In genomic region chr2:145655373-145655960, GRCm38 (mm10) we compare ENCODE assay signal across 11 mouse cellular contexts. TPM values are rescaled to one million over a fixed set of nuclear protein-coding genes. Genes with fewer than 3 reads are reported as not detected.
A peak's percentile ranks its signal among the peaks of the same experiment; 100 is the strongest.
DNase-seq lines count a peak whose midpoint lies in the region; ATAC-seq and TF ChIP-seq lines count a peak whose summit lies in the region.
"Had no signal": no experiment of that assay in that cellular context is flagged by ENCODE, and none has a peak within 500 bp of the region (broad histone marks: within the 10 kb centered on the region; RNA-seq: fewer than 3 reads in every experiment).

No protein-coding gene starts in this region.

- H3K27me3 ChIP-seq in heart, postnatal 0 days (ENCODE audit: control insufficient read depth, insufficient read depth, low read length): no peaks in the 10 kb centered on the region
- H3K27me3 ChIP-seq in lung, postnatal 0 days (replicated peaks; ENCODE audit: insufficient read depth, low read length): no peaks in the 10 kb centered on the region
- H3K27me3 ChIP-seq in embryonic facial prominence, embryonic 11.5 days (ENCODE audit: control insufficient read depth, insufficient read depth, low read length): no peaks in the 10 kb centered on the region
- H3K27me3 ChIP-seq: CH12.LX; embryonic facial prominence, embryonic 15.5 days had no signal

- H3K4me3 ChIP-seq in heart, postnatal 0 days (ENCODE audit: low read depth, low read length): no peak overlapping the region
- no peak overlapping the region for H3K4me3 ChIP-seq in lung, postnatal 0 days (ENCODE audit: low read depth, low read length)
- no peak overlapping the region for H3K4me3 ChIP-seq in embryonic facial prominence, embryonic 11.5 days (ENCODE audit: low read depth, low read length)
- H3K4me3 ChIP-seq: embryonic facial prominence, embryonic 15.5 days had no signal

- no peaks in the 10 kb centered on the region for H3K9me3 ChIP-seq in heart, postnatal 0 days (replicated peaks; ENCODE audit: control insufficient read depth, low read length)
- H3K9me3 ChIP-seq in lung, postnatal 0 days (ENCODE audit: low read length): no peaks in the 10 kb centered on the region
- no peaks in the 10 kb centered on the region for H3K9me3 ChIP-seq in embryonic facial prominence, embryonic 11.5 days (replicated peaks; ENCODE audit: control insufficient read depth, low read length)
- H3K9me3 ChIP-seq: embryonic facial prominence, embryonic 15.5 days had no signal

- ATAC-seq in heart, postnatal 0 days (ENCODE audit: insufficient read depth, low read depth): peak; percentile 57
- peak; percentile 48; the same call in 1 of the 2 replicates for ATAC-seq in lung, postnatal 0 days
- peak; percentile 39; the same call in 1 of the 2 replicates for ATAC-seq in embryonic facial prominence, embryonic 11.5 days (replicated peaks; ENCODE audit: insufficient number of reproducible peaks, low FRiP score, low TSS enrichment, low read depth)

- peak; percentile 14 for TF ChIP-seq CTCF in heart, postnatal 0 days (IDR thresholded peaks at IDR 0.05; ENCODE audit: low read depth)
- TF ChIP-seq CTCF in lung, postnatal 0 days (IDR thresholded peaks at IDR 0.05): peak; percentile 47

- no peaks in the 10 kb centered on the region for H3K36me3 ChIP-seq in heart, postnatal 0 days (replicated peaks; ENCODE audit: control insufficient read depth, insufficient read depth, low read length)
- H3K36me3 ChIP-seq in lung, postnatal 0 days (ENCODE audit: insufficient read depth, low read length): no peaks in the 10 kb centered on the region
- H3K36me3 ChIP-seq in embryonic facial prominence, embryonic 11.5 days (replicated peaks; ENCODE audit: control insufficient read depth, insufficient read depth, low read depth, low read length): no peaks in the 10 kb centered on the region
- H3K36me3 ChIP-seq: embryonic facial prominence, embryonic 15.5 days had no signal

- no peaks in the 10 kb centered on the region for H3K4me1 ChIP-seq in heart, postnatal 0 days (ENCODE audit: control insufficient read depth, insufficient read depth)
- H3K4me1 ChIP-seq in lung, postnatal 0 days (ENCODE audit: insufficient read depth, low read depth, low read length): no peaks in the 10 kb centered on the region
- no peaks in the 10 kb centered on the region for H3K4me1 ChIP-seq in embryonic facial prominence, embryonic 11.5 days (ENCODE audit: control insufficient read depth, insufficient read depth, low read length)
- H3K4me1 ChIP-seq: embryonic facial prominence, embryonic 15.5 days had no signal

- H3K9ac ChIP-seq in heart, postnatal 0 days (replicated peaks; ENCODE audit: low read depth, low read length): no peak overlapping the region
- H3K9ac ChIP-seq in lung, postnatal 0 days (replicated peaks; ENCODE audit: low read depth): no peak overlapping the region
- H3K9ac ChIP-seq in embryonic facial prominence, embryonic 11.5 days (replicated peaks; ENCODE audit: low read length): no peak overlapping the region
- H3K9ac ChIP-seq: embryonic facial prominence, embryonic 15.5 days had no signal

- WGBS in heart, postnatal 0 days: 28% methylated on average over 12 of the region's 12 CpGs
- 28% methylated on average over 12 of the region's 12 CpGs for WGBS in lung, postnatal 0 days
- WGBS in embryonic facial prominence, embryonic 11.5 days: 36% methylated on average over 12 of the region's 12 CpGs

- no peak overlapping the region for H3K27ac ChIP-seq in heart, postnatal 0 days (ENCODE audit: low read depth)
- H3K27ac ChIP-seq in lung, postnatal 0 days (ENCODE audit: low read length): no peak overlapping the region
- no peak overlapping the region for H3K27ac ChIP-seq in embryonic facial prominence, embryonic 11.5 days (replicated peaks; ENCODE audit: low read depth, low read length)
- H3K27ac ChIP-seq: embryonic facial prominence, embryonic 15.5 days had no signal

- no peak overlapping the region for H3K4me2 ChIP-seq in heart, postnatal 0 days (ENCODE audit: low read depth, low read length)
- H3K4me2 ChIP-seq in lung, postnatal 0 days (replicated peaks; ENCODE audit: low read depth, low read length): no peak overlapping the region
- no peak overlapping the region for H3K4me2 ChIP-seq in embryonic facial prominence, embryonic 11.5 days (ENCODE audit: low read depth, low read length)
- H3K4me2 ChIP-seq: embryonic facial prominence, embryonic 15.5 days had no signal

- TF ChIP-seq EP300 in heart, postnatal 0 days (IDR thresholded peaks at IDR 0.05; ENCODE audit: low read depth): no peak
- no peak for TF ChIP-seq EP300 in lung, postnatal 0 days (IDR thresholded peaks at IDR 0.05)

- peak; percentile 16 for DNase-seq in heart, postnatal 0 days (ENCODE audit: low spot score)
- no peak for DNase-seq in heart, adult 18-20 months
- DNase-seq in lung, postnatal 0 days (ENCODE audit: low spot score): no peak
- DNase-seq in lung, postnatal 25 days (ENCODE audit: low spot score): no peak
- DNase-seq in embryonic facial prominence, embryonic 11.5 days (ENCODE audit: low spot score): peak; percentile 37
- DNase-seq in retina, postnatal 1 day: peak; percentile 11
- DNase-seq in right cerebral cortex, postnatal 14 days: no peak
- no peak for DNase-seq in layer of hippocampus, postnatal 10 days (ENCODE audit: low spot score in 2 of 2)
- DNase-seq: thymus, postnatal 4 days had no signal

RNA-seq across cellular contexts. Expression of gene Rin2, which starts 19.5 kb away (rescaled TPM):
- total RNA-seq in heart, postnatal 0 days (2014; rRNA removed; ENCODE audit: low replicate concordance): 13.9 and 16.8 TPM in 2 replicates
- 13.1 and 15.2 TPM in 2 replicates for polyA plus RNA-seq in heart, postnatal 0 days (2015; fragmentation: Nextera tagmentation; extraction: Ambion mirVana)
- total RNA-seq in heart, adult 18-20 months (2021): 10 to 100 TPM; 17.5 to 18.5 TPM
- 50.3 and 55.2 TPM in 2 replicates for polyA plus RNA-seq in lung, postnatal 0 days (2015; fragmentation: Nextera tagmentation; extraction: Ambion mirVana)
- polyA plus RNA-seq in embryonic facial prominence, embryonic 11.5 days (2014; fragmentation: Nextera tagmentation; extraction: Ambion mirVana): 21.1 and 23.4 TPM in 2 replicates
- total RNA-seq in layer of hippocampus, postnatal 10 days (2021): 10 to 100 TPM; 18.4 to 23.2 TPM

Comparison
In these comparisons a context has a peak if more than half of its experiments do, and no peak if none do; other contexts are left out.
1. DNase-seq: peak in heart, postnatal 0 days (single experiment), embryonic facial prominence, embryonic 11.5 days (single experiment) and retina, postnatal 1 day (single experiment); none in heart, adult 18-20 months (0 of 2), lung, postnatal 0 days (single experiment), lung, postnatal 25 days (single experiment), right cerebral cortex, postnatal 14 days (single experiment) and layer of hippocampus, postnatal 10 days (0 of 2).
2. Peak in every context shown above with its lines, with median percentiles within 50 percentile points of each other: ATAC-seq.